Mouse (Mus musculus) kidney, postnatal 0 days (tissue): ENCODE measurements around the gene Agfg2. TPM values are rescaled to one million over a fixed set of nuclear protein-coding genes. Genes with fewer than 3 reads are reported as not detected.

Experiments used
- ATAC-seq: fragments of 200-750 bp; cut with Nextera tagmentation; replicated peaks from 2 replicates; pipeline ENCODE4 v1.8.0; 2017; ENCODE audit warnings: low read depth, moderate number of reproducible peaks, moderate TSS enrichment, moderate library complexity; ENCODE audit not compliant: low FRiP score
- DNase-seq: peaks from one replicate; pipeline ENCODE4 v3.0.0-alpha.2; 2016; ENCODE audit warnings: low spot score
- H3K27ac ChIP-seq: fragments of 300-500 bp; sonication (generic); 2 replicates; pipeline ENCODE4 v1.5.1; 2014; ENCODE audit warnings: mild to moderate bottlenecking
- H3K27me3 ChIP-seq: fragments of 300-500 bp; sonication (generic); 2 replicates; pipeline ENCODE4 v1.6.1; 2014; ENCODE audit warnings: low read length, mixed read lengths; ENCODE audit not compliant: insufficient read depth
- H3K36me3 ChIP-seq: fragments of 300-500 bp; sonication (generic); 2 replicates; pipeline ENCODE4 v1.6.1; 2014; ENCODE audit warnings: low read length, mixed read lengths; ENCODE audit not compliant: insufficient read depth
- H3K4me1 ChIP-seq: fragments of 300-500 bp; sonication (generic); replicated peaks from 2 replicates; pipeline ENCODE4 v1.6.1; 2014; ENCODE audit warnings: antibody characterized with exemption, low read length, mixed read lengths; ENCODE audit not compliant: insufficient read depth
- H3K4me2 ChIP-seq: fragments of 300-500 bp; sonication (generic); 2 replicates; pipeline ENCODE4 v1.6.1; 2014; ENCODE audit warnings: mild to moderate bottlenecking, low read length, moderate library complexity, mixed read lengths
- H3K4me3 ChIP-seq: fragments of 300-500 bp; sonication (generic); replicated peaks from 2 replicates; pipeline ENCODE4 v1.5.1; 2014; ENCODE audit warnings: low read depth, low read length
- H3K9ac ChIP-seq: fragments of 300-500 bp; sonication (generic); 2 replicates; pipeline ENCODE4 v1.6.1; 2014; ENCODE audit warnings: low read depth, low read length
- H3K9me3 ChIP-seq: fragments of 300-500 bp; sonication (generic); replicated peaks from 2 replicates; pipeline ENCODE4 v1.6.1; 2016; ENCODE audit warnings: low read length, inconsistent platforms, mixed read lengths
- CTCF ChIP-seq: IDR thresholded peaks from 2 replicates; pipeline ENCODE4 v1.5.1; 2016; ENCODE audit warnings: antibody characterized with exemption, low read depth, mild to moderate bottlenecking, moderate library complexity
- WGBS: fragments of 180-500 bp; shearing (Covaris S2); extraction: QIAGEN DNeasy Blood & Tissue Kit; methylation state at CpG from one replicate; pipeline ENCODE4 v1.1.7; 2014; 5-methylcytosine and 5-hydroxymethylcytosine counted together
- polyA plus RNA-seq: library from polyadenylated mRNA; unstranded; fragments of >200 nt; fragmentation: Nextera tagmentation; extraction: Ambion mirVana; gene quantifications from 2 replicates; pipeline ENCODE4 v1.2.1, GENCODE M21; 2015

Agfg2 gene
- polyA plus RNA-seq, 1 experiment from 2014 or later, result 20.8 TPM

DNA sequence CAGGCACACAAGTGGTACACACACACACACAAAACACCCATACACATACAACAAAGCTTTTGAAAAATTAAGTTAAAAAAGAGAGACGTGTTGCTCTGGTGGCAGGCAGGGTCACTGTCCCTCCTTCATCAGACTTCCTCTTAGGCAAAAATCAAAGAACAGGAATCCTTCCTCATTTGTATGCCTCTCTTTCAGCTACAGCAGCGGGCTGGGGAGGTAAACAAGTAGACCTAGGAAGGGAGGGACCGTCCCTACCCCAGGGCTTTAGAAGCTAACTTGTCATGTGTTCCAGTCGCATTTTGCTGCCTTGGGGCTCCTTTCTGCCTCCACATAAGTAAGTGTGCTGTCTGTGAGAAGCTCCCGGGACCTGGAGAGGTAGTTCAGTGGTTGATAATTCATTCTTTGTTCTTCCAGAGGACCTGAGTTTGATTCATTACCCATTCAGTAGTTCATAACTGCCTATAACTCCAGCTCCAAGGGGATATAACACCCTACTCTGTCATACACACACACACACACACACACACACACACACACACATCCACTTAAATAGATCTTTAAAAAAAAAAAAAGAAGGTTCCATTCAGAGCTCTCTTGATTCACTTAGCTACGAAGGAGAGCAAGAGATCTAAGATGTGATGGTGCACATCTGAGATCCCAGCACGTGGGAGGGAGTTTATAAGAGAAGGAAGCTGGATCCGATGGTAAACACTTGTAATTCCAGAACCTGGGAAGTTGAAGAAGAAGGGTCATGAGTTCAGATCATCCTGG, 33.7 kb upstream of the Agfg2 start:
- WGBS, result 51% methylated on average over 8 of the region's 8 CpGs
- no peaks in the 10 kb centered on the region for H3K9me3 ChIP-seq
- H3K27me3 ChIP-seq, result peaks cover 4% of the 10 kb centered on the region; the same call in 1 of the 2 replicates
- H3K4me2 ChIP-seq, result no peak overlapping the region
- no peak for TF ChIP-seq CTCF
- ATAC-seq (no peak), DNase-seq (no peak)
- H3K4me1 ChIP-seq, result no peaks in the 10 kb centered on the region
- no peak overlapping the region for H3K4me3 ChIP-seq
- no peak overlapping the region for H3K9ac ChIP-seq
- no peak overlapping the region for H3K27ac ChIP-seq
- H3K36me3 ChIP-seq, result no peaks in the 10 kb centered on the region

- WGBS, result 29% methylated on average over 8 of the region's 8 CpGs
- TF ChIP-seq CTCF, result no peak
- Histone ChIP-seq H3K4me2 (no peak overlapping the region), H3K4me1 (no peaks in the 10 kb centered on the region), H3K36me3 (no peaks in the 10 kb centered on the region), H3K4me3 (no peak overlapping the region), H3K27ac (no peak overlapping the region), H3K9ac (no peak overlapping the region), H3K9me3 (no peaks in the 10 kb centered on the region), H3K27me3 (no peaks in the 10 kb centered on the region)
- peak; percentile 66 for DNase-seq
- no peak for ATAC-seq
These were observed 31.2 kb upstream of the Agfg2 start for GRCm38 (mm10) chr5:137715685-137716084.

GRCm38 (mm10) chr5:137713454-137713853, 28.9 kb upstream of the Agfg2 start:
- ATAC-seq (no peak), DNase-seq (no peak)
- Histone ChIP-seq H3K9ac (no peak overlapping the region), H3K27me3 (no peaks in the 10 kb centered on the region), H3K9me3 (no peaks in the 10 kb centered on the region), H3K4me2 (no peak overlapping the region), H3K4me3 (no peak overlapping the region), H3K27ac (no peak overlapping the region), H3K36me3 (no peaks in the 10 kb centered on the region), H3K4me1 (no peaks in the 10 kb centered on the region)
- 73% methylated on average over 5 of the region's 5 CpGs for WGBS
- no peak for TF ChIP-seq CTCF

GRCm38 (mm10) chr5:137706913-137707633, 22.5 kb upstream of the Agfg2 start:
- Histone ChIP-seq H3K36me3 (no peaks in the 10 kb centered on the region), H3K9ac (no peak overlapping the region), H3K4me1 (no peaks in the 10 kb centered on the region), H3K4me3 (no peak overlapping the region), H3K4me2 (no peak overlapping the region), H3K9me3 (no peaks in the 10 kb centered on the region), H3K27me3 (no peaks in the 10 kb centered on the region), H3K27ac (peak overlapping the region; percentile 34; the same call in 1 of the 2 replicates)
- WGBS, result 52% methylated on average over 12 of the region's 12 CpGs
- ATAC-seq (peak; percentile 87), DNase-seq (peak; percentile 61)
- no peak for TF ChIP-seq CTCF

DNA sequence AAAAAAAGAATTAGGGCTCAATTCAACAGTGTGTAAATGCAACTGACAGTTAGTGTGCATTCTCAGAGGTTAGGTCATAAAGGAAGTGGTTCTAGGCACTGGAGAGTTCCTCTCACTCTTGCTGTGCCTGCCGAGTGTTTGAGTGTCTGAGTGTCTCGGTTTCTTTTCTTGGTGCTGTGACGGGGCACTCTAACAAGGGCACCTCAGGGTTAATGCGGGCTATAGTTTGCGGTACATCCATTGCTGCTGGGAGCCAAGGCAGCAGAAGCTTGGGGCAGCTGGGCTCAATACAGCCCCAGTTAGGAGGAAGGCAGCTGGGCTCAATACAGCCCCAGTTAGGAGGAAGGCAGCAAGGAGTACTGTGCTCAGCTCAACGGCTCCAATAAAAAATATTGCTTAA, 20.7 kb upstream of the Agfg2 start:
- Histone ChIP-seq H3K4me3 (no peak overlapping the region), H3K27ac (no peak overlapping the region), H3K36me3 (no peaks in the 10 kb centered on the region), H3K4me2 (no peak overlapping the region), H3K9ac (no peak overlapping the region), H3K4me1 (no peaks in the 10 kb centered on the region), H3K9me3 (no peaks in the 10 kb centered on the region), H3K27me3 (no peaks in the 10 kb centered on the region)
- no peak for TF ChIP-seq CTCF
- 37% methylated on average over 6 of the region's 6 CpGs for WGBS
- ATAC-seq, result no peak
- no peak for DNase-seq

DNA sequence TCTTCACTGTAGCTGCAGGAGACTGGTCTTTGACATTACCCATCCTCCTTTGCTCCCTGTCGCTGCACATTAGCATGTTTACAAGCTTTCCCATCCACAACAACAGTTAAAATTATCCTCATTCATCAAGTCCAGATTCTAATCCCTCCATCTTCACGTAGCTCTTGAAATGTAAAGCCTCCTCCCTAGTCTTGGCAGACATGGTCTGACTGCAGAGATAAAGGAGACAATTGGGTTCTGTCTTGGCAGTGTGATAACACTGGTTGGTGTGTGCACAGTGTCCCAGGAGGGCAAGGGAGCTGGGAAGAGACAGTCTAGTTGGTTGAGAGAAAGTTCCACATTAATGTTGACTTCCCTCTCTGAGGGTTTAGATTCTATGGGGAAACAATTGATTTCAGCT, 15.3 kb upstream of the Agfg2 start:
- TF ChIP-seq CTCF, result no peak
- H3K9me3 ChIP-seq, result no peaks in the 10 kb centered on the region
- H3K4me2 ChIP-seq, result no peak overlapping the region
- H3K36me3 ChIP-seq, result no peaks in the 10 kb centered on the region
- DNase-seq, result no peak
- no peak overlapping the region for H3K27ac ChIP-seq
- no peak overlapping the region for H3K4me3 ChIP-seq
- ATAC-seq, result no peak
- no peaks in the 10 kb centered on the region for H3K4me1 ChIP-seq
- H3K9ac ChIP-seq, result no peak overlapping the region
- 56% methylated on average over 2 of the region's 2 CpGs for WGBS
- no peaks in the 10 kb centered on the region for H3K27me3 ChIP-seq
